Mouse (Mus musculus) brain, embryonic 14.5 days (tissue): Measurements from ENCODE around the gene Nlrp6. TPM values are rescaled to one million over a fixed set of nuclear protein-coding genes. Genes with fewer than 3 reads are reported as not detected.

Experiments used
- DNase-seq: peaks from one replicate; pipeline ENCODE4 v3.0.0-alpha.2; 2011; ENCODE audit warnings: low read depth
- CTCF ChIP-seq: fragments of 200-500 bp; IDR thresholded peaks from 2 replicates; pipeline ENCODE4 v1.5.1; 2012; ENCODE audit warnings: inconsistent platforms, mild to moderate bottlenecking, moderate library complexity, borderline replicate concordance; ENCODE audit not compliant: insufficient read depth, insufficient read length; ENCODE audit errors: extremely low read depth
- POLR2A ChIP-seq: fragments of 200-500 bp; IDR thresholded peaks from 2 replicates; pipeline ENCODE4 v1.6.1; 2012; ENCODE audit warnings: mild to moderate bottlenecking, inconsistent platforms, borderline replicate concordance; ENCODE audit not compliant: poor library complexity, insufficient read depth, insufficient read length, severe bottlenecking; ENCODE audit errors: extremely low read depth
- polyA plus RNA-seq: library from polyadenylated mRNA; depleted of rRNA; stranded (reverse); fragments of >200 nt; gene quantifications from 2 replicates; pipeline ENCODE4 v1.2.3, GENCODE M21; 2012

The Nlrp6 gene
- polyA plus RNA-seq, 1 experiment: 0.21 TPM

GRCm38 (mm10) chr7:140942811-140943210 lies 22.1 kb downstream of the Nlrp6 start:
- TF ChIP-seq POLR2A: no peak
- TF ChIP-seq CTCF: no peak
- DNase-seq: no peak

GRCm38 (mm10) chr7:140943356-140943755 lies 22.7 kb downstream of the Nlrp6 start:
- DNase-seq: no peak
- TF ChIP-seq POLR2A (no peak), CTCF (no peak)

GRCm38 (mm10) chr7:140944236-140944635 lies 23.5 kb downstream of the Nlrp6 start:
- no peak for DNase-seq
- TF ChIP-seq CTCF: no peak
- no peak for TF ChIP-seq POLR2A

- TF ChIP-seq POLR2A (no peak), CTCF (no peak)
- DNase-seq: no peak
These were observed 24.5 kb downstream of the Nlrp6 start for GRCm38 (mm10) chr7:140945247-140945646.

GRCm38 (mm10) chr7:140946311-140946710 lies 25.6 kb downstream of the Nlrp6 start:
- DNase-seq: no peak
- TF ChIP-seq CTCF: no peak
- no peak for TF ChIP-seq POLR2A

GRCm38 (mm10) chr7:140946980-140947379 lies 26.3 kb downstream of the Nlrp6 start:
- no peak for DNase-seq
- no peak for TF ChIP-seq CTCF
- TF ChIP-seq POLR2A: no peak

- TF ChIP-seq CTCF (no peak), POLR2A (no peak)
- no peak for DNase-seq
These were observed 27.5 kb downstream of the Nlrp6 start for GRCm38 (mm10) chr7:140948161-140948560.

- TF ChIP-seq CTCF: no peak
- no peak for TF ChIP-seq POLR2A
- no peak for DNase-seq
These were observed 28.6 kb downstream of the Nlrp6 start for GRCm38 (mm10) chr7:140949255-140949654.

- DNase-seq: no peak
- TF ChIP-seq CTCF: no peak
- no peak for TF ChIP-seq POLR2A
These were observed 29.3 kb downstream of the Nlrp6 start, which contains the start of gene Ifitm5 for GRCm38 (mm10) chr7:140949824-140950530. Gene Ifitm5 (minus strand): TSS chr7:140950291.

GRCm38 (mm10) chr7:140951051-140951450 lies 30.3 kb downstream of the Nlrp6 start:
- TF ChIP-seq CTCF (no peak), POLR2A (no peak)
- no peak for DNase-seq

- no peak for DNase-seq
- TF ChIP-seq CTCF: no peak
- TF ChIP-seq POLR2A: no peak
These were observed 31.1 kb downstream of the Nlrp6 start for GRCm38 (mm10) chr7:140951765-140952164.

- no peak for TF ChIP-seq CTCF
- TF ChIP-seq POLR2A: no peak
These were observed 31.7 kb downstream of the Nlrp6 start for GRCm38 (mm10) chr7:140952441-140952840.

More at GRCm38 (mm10) chr7:140952441-140952840, 31.7 kb downstream of the Nlrp6 start:
- DNase-seq: no peak
